Mouse (Mus musculus): ENCODE data around the gene Ubc. TPM values are rescaled to one million over a fixed set of nuclear protein-coding genes. Genes with fewer than 3 reads are reported as not detected.
"Not testable (repeated sequence)": the region's sequence is repeated elsewhere in the genome, so short reads cannot be mapped to it uniquely, and the experiment has no call there.

The Ubc gene
- polyA plus RNA-seq (2012; rRNA removed): 1,009 and 1,093 TPM in 2 replicates

DNA sequence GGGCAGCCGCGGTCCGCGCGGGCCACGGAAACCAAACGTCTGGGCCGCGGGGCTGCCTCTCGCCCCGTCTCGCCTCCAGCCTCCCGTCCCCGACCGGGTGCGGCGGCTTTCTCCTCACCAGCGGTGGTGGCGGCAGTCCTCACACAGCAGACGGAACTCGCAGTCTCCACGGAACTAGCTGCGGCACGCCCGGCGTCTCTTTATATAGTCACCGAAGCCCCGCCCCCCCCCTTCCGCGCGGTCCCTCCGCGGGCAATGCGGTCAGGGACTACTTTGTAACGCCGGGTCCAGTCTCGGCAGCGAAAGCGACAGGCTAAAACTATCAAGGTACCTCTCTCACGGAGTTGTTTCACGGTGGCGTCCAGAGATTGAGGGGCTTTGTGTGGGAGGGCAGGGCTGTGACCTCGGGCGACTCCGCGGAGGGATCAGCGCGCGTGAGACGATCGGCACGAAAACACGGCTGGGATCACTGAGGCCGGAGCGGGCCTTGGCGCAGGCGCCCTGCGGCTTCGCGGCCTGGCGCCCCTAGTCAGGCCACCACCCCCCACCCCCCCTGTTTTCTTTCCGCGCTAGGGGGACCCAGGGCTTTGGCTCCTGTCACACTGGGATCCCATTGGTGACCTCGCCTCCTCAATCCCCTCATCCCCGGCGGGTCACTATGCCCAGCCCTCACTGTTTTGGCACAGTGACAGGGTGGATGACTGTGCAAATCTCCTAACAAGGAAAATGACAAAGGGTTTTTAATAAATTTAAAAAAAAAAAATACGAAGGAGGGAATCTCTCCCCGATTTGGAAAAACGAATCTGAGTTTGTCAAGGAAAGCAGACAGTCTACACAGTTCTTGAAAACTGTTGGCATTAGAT is at the start of gene Ubc:
Gene Ubc, minus strand, starts transcription at position 624 of the 863 bp plus-strand sequence.
- peak; percentile 99 for TF ChIP-seq POLR2A (IDR thresholded peaks at IDR 0.05; ENCODE audit: borderline replicate concordance, insufficient read depth, low read length)
- no peak for TF ChIP-seq CTCF (IDR thresholded peaks at IDR 0.05; ENCODE audit: borderline replicate concordance, insufficient read depth, low read depth, low read length)
- peak within 1 kb of the TSS; percentile 86 for H3K4me3 ChIP-seq (replicated peaks; ENCODE audit: insufficient read depth, low read depth, low read length)

GRCm38 (mm10) chr5:125434347-125434746 is 44.3 kb upstream of the Ubc start:
- WGBS: 58% methylated on average over 15 of the region's 15 CpGs
- H3K27ac ChIP-seq (ENCODE audit: insufficient read depth, low read length); DNase-seq; H3K4me1 ChIP-seq (ENCODE audit: control insufficient read depth, insufficient read depth, low read length); H3K27me3 ChIP-seq (ENCODE audit: control insufficient read depth, insufficient read depth, low read length): not testable (repeated sequence)
- TF ChIP-seq CTCF (IDR thresholded peaks at IDR 0.05; ENCODE audit: borderline replicate concordance, insufficient read depth, low read depth, low read length): peak; percentile 34; the same call in 1 of the 2 replicates
- H3K4me3 ChIP-seq (replicated peaks; ENCODE audit: insufficient read depth, low read depth, low read length): peak overlapping the region; percentile 17

More for the DNA sequence above, at the start of gene Ubc:
- peak; percentile 87 to 93 for DNase-seq
- under 1% methylated on average over 65 of the region's 69 CpGs for WGBS
- Histone ChIP-seq H3K27me3 (ENCODE audit: control insufficient read depth, insufficient read depth, low read length) (no peaks in the 10 kb centered on the region), H3K27ac (ENCODE audit: insufficient read depth, low read length) (peak within 1 kb of the TSS; percentile 100), H3K4me1 (ENCODE audit: control insufficient read depth, insufficient read depth, low read length) (peaks cover 15% of the 10 kb centered on the region; the same call in 1 of the 2 replicates)

GRCm38 (mm10) chr5:125433793-125434337 is 43.9 kb upstream of the Ubc start, which contains the start of gene Dhx37:
Gene Dhx37 (minus strand): TSS chr5:125434121.
- no peak within 1 kb of the TSS for H3K27ac ChIP-seq (ENCODE audit: insufficient read depth, low read length)
- WGBS: under 1% methylated on average over 46 of the region's 46 CpGs

DNA sequence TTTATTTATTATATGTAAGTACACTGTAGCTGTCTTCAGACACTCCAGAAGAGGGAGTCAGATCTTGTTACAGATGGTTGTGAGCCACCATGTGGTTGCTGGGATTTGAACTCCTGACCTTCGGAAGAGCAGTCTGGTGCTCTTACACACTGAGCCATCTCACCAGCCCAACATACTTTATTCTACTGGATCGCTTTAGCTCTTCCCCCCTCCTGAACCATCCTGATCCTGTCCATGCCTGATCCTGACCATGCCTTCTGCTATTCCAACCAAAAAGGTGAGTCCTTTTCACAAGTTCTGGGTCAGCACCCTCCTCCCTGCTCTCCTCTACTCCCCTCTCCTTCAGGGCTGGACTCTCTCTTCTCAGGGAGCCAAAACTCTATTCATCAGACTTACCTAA is 42.3 kb upstream of the Ubc start:
- WGBS: 81% methylated on average over 2 of the region's 2 CpGs
- not testable (repeated sequence) for H3K4me1 ChIP-seq (ENCODE audit: control insufficient read depth, insufficient read depth, low read length); H3K4me3 ChIP-seq (replicated peaks; ENCODE audit: insufficient read depth, low read depth, low read length); DNase-seq; H3K27me3 ChIP-seq (ENCODE audit: control insufficient read depth, insufficient read depth, low read length); H3K27ac ChIP-seq (ENCODE audit: insufficient read depth, low read length)

More at GRCm38 (mm10) chr5:125433793-125434337, 43.9 kb upstream of the Ubc start, which contains the start of gene Dhx37:
- H3K4me1 ChIP-seq (ENCODE audit: control insufficient read depth, insufficient read depth, low read length): peaks cover 7% of the 10 kb centered on the region
- no peaks in the 10 kb centered on the region for H3K27me3 ChIP-seq (ENCODE audit: control insufficient read depth, insufficient read depth, low read length)
- H3K4me3 ChIP-seq (replicated peaks; ENCODE audit: insufficient read depth, low read depth, low read length): peak within 1 kb of the TSS; percentile 61
- peak; percentile 92 to 94 for DNase-seq
- no peak for TF ChIP-seq CTCF (IDR thresholded peaks at IDR 0.05; ENCODE audit: borderline replicate concordance, insufficient read depth, low read depth, low read length)
- peak; percentile 66; the same call in 1 of the 2 replicates for TF ChIP-seq POLR2A (IDR thresholded peaks at IDR 0.05; ENCODE audit: borderline replicate concordance, insufficient read depth, low read length)

DNA sequence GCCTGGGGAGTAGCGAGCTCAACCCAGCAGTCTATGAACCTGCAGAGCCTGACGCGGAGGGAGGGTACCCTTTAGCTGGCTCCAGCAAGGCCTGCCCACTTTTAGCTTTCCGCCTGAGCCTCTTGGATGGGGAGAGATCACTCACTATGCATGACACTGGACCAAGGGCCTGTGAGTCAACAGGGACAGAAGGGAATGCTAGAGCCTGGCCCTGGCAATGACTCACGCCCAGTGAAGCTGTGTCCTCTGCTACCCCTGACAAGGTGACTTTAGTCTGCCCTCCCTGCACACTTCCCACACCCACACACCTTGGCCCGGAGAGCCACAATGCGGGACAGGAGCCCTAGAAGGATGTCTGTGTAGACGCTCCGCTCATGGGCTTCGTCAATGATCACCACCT is 36.3 kb upstream of the Ubc start:
- H3K27ac ChIP-seq (ENCODE audit: insufficient read depth, low read length): no peak overlapping the region
- no peak overlapping the region for H3K4me3 ChIP-seq (replicated peaks; ENCODE audit: insufficient read depth, low read depth, low read length)
- TF ChIP-seq CTCF (IDR thresholded peaks at IDR 0.05; ENCODE audit: borderline replicate concordance, insufficient read depth, low read depth, low read length) (no peak), POLR2A (IDR thresholded peaks at IDR 0.05; ENCODE audit: borderline replicate concordance, insufficient read depth, low read length) (no peak)
- WGBS: 93% methylated on average over 10 of the region's 10 CpGs
- no peaks in the 10 kb centered on the region for H3K27me3 ChIP-seq (ENCODE audit: control insufficient read depth, insufficient read depth, low read length)
- no peaks in the 10 kb centered on the region for H3K4me1 ChIP-seq (ENCODE audit: control insufficient read depth, insufficient read depth, low read length)
- DNase-seq: no peak

DNA sequence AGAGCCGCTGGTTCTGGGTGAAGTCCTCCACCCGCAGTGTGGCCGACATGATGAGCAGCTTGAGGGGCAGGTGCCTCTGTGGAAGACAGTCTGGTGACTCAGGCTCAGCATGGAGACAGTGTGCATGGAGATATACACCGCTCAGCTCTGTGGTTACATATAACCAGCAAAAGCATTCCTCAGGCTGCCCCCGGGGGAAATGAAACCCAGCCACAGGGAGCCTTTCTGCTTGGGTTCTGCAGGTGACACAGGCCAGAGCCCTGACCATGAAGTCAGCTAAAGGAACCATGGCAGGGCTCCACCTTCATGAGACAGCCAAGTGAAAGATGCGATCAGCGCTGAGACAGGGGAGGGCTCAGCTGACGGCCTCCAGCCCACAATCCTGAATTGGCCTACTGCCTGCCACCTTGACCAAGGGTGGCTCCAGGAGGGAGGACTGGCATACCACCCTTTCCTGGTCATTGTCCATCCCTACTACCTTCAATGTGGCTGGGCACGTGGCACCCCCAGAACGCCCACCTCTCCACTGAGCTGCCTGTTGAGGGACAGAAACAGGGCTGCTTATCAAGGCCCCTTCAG is 35.8 kb upstream of the Ubc start:
- H3K4me1 ChIP-seq (ENCODE audit: control insufficient read depth, insufficient read depth, low read length): no peaks in the 10 kb centered on the region
- H3K27ac ChIP-seq (ENCODE audit: insufficient read depth, low read length): no peak overlapping the region
- 90% methylated on average over 10 of the region's 10 CpGs for WGBS
- H3K27me3 ChIP-seq (ENCODE audit: control insufficient read depth, insufficient read depth, low read length): no peaks in the 10 kb centered on the region
- TF ChIP-seq CTCF (IDR thresholded peaks at IDR 0.05; ENCODE audit: borderline replicate concordance, insufficient read depth, low read depth, low read length): no peak
- TF ChIP-seq POLR2A (IDR thresholded peaks at IDR 0.05; ENCODE audit: borderline replicate concordance, insufficient read depth, low read length): no peak
- DNase-seq: no peak
- no peak overlapping the region for H3K4me3 ChIP-seq (replicated peaks; ENCODE audit: insufficient read depth, low read depth, low read length)

DNA sequence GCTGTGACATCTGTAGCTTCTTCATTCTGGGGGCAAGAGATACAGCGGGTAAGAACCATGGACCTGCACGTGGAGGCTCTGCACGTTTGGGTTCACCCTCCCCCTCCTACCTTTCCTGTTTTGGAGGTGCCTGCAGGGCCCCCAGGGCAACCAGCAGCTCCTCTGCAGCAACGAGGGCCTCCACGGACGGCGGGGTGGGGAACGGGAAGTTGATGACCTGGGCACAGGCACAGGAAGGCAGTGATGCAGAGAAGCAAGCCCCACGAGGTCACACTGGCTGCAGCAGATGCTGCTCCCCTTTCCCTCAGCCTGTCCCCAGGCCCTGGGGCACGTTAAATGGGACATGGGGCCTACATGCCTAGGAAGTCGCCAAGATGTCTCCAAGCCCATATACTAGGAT is 29.1 kb upstream of the Ubc start:
- Histone ChIP-seq H3K27ac (ENCODE audit: insufficient read depth, low read length) (peak overlapping the region; percentile 74), H3K4me3 (replicated peaks; ENCODE audit: insufficient read depth, low read depth, low read length) (no peak overlapping the region), H3K27me3 (ENCODE audit: control insufficient read depth, insufficient read depth, low read length) (no peaks in the 10 kb centered on the region), H3K4me1 (ENCODE audit: control insufficient read depth, insufficient read depth, low read length) (peaks cover 16% of the 10 kb centered on the region)
- 28% methylated on average over 11 of the region's 11 CpGs for WGBS
- DNase-seq: no peak
- TF ChIP-seq CTCF (IDR thresholded peaks at IDR 0.05; ENCODE audit: borderline replicate concordance, insufficient read depth, low read depth, low read length): no peak
- TF ChIP-seq POLR2A (IDR thresholded peaks at IDR 0.05; ENCODE audit: borderline replicate concordance, insufficient read depth, low read length): no peak
